Mouse (Mus musculus): ENCODE results near the gene Apoa1.

The Apoa1 gene

GRCm38 (mm10) chr9:46215338-46216322 is 12.8 kb upstream of the Apoa1 start:
- DNase-seq (ENCODE audit: low read depth) = peak; percentile 30

DNA sequence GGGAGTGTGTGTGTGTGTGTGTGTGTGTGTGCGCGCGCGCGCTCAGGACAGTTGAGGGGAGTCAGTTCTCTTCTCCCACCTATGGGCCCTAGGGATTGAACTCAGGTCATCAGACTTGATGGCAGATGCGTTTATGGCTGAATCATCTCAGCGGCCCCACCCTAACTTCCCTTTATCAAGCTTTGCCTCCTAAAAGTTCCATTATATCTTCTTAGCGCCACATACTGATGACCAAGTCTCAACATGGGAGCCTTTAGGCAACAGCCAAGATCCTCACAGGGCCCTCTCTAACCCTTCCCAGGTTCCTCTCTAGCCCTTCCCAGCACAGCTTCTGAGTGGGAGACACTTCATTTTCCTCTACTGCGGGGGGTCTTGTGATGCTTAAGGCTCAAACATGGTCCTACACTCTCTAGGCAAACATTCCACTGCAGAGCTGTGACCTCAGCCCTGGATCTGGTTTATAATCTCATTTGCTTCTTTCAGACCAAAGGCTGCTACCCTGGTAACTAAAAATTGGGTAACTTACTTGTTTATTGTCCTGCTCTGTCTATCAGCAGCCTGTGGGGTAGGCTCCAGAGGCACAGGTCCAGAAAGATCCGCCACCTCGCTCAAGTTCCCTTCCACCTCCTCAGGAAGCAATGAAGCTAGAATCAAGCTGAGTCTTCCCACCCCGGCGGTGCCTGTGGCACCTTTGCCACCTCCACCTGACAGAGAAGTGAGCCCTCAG is 11.5 kb upstream of the Apoa1 start:
- DNase-seq (ENCODE audit: low read depth) = no peak

- no peak for DNase-seq (ENCODE audit: low read depth)
Measured at GRCm38 (mm10) chr9:46218176-46218575, 10.2 kb upstream of the Apoa1 start.

DNA sequence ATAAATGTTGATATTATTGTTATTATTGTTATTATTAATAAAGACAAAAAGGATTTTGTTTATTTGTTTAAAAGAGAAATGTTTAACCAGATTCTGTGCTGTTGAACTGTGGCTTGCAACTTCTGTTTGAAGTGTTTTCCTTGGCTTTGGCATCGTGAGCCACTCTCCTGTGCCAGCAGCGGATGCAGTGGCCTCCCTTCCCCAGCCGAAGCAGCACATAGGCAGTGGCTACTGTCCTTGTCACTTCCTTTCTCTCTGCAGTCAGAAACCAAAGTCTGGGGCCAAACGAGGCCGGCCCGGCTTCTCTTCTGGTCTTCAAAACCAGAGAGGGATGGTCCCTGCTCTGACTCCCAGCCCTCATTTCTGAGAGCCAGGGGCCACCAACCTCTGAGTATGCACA is 5.3 kb upstream of the Apoa1 start:
- no peak for DNase-seq (ENCODE audit: low read depth)

DNA sequence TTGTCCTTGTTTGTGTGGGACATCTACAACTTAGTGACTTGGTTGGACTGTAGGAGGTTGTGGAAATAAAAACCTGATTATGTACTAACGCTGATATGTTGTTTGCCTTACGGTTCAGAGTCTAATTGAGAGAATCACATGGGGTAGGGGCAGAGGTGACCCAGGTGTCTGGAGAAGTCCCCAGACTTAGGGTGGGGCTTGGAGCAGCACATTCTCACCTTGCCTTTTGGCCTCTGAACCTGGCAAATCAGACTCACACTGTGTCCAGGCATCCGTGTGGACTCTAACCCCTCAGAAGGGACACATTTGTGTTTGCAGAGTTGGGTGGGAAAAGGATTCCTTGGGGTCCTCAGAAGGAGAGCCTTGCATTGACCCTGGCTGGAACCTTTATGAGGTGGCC is 4.3 kb upstream of the Apoa1 start:
- DNase-seq (ENCODE audit: low read depth) = no peak

DNA sequence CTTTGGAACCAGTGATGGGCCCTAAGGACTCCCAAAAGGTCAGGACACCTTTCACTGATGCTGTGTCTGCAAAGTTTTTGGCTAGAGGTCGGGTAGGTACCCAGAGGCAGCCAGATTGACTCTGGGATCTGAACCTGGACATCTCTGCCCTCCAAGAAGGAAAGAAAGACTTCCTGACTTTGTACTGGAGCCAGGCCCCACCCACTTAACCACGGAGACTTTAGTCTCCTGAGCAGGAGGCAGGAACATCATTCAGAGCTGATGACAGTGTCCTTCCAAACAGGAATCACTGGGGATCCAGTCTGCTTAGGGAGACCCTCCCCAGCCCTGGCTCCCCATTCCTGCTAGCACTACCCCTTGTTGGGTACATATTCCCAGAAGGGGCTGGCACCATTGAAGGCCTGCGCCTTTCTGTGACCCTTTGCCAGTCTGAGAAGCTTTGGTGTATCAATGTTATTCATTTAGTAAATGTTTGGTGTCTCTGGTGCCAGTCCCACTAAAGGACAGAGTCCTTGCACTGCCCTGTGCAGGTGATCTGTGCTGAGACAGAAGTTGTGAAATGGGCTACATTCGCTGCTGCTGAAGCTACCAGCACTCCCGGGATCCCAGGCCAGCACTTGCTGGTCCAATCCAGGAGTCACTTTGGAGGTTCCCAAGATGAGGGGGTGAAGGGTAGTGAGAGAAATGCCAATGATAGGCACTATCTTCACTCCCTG is 3.3 kb upstream of the Apoa1 start:
- DNase-seq (ENCODE audit: low read depth) = no peak

DNA sequence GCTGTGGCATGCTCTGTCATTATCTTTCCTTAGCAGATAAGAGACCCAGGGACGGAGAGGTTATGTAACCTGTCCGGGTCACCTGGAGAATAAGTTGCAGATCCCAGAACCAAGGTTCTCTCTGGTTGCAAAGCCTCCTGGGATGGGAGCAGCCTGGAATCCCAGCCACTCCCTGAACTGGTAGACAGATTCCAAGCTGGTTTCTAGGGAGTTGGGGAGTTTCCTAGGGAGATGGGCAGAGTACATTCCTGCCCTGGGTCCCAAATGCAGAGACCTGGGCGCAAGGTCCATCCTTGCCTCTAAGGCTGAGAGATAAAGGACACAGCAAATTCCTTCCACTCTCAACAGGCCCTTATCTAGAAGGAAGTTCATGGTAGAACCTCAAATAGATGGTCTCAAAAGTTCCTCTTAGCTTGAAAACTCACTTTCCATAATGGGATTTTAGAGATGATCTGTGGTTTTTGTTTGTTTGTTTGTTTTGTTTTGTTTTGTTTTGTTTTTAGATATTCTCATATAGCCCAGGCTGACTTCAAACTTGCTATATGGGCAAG is 1.2 kb upstream of the Apoa1 start:
- DNase-seq (ENCODE audit: low read depth) = no peak

- peak; percentile 82 for DNase-seq (ENCODE audit: low read depth)
Measured at GRCm38 (mm10) chr9:46229573-46230449, 1.4 kb downstream of the Apoa1 start.

- DNase-seq (ENCODE audit: low read depth) = no peak
Measured at GRCm38 (mm10) chr9:46230450-46230975, 2.1 kb downstream of the Apoa1 start.

GRCm38 (mm10) chr9:46235196-46235595 is 6.8 kb downstream of the Apoa1 start:
- DNase-seq (ENCODE audit: low read depth) = no peak

- DNase-seq (ENCODE audit: low read depth) = no peak
Measured at GRCm38 (mm10) chr9:46235596-46235648, 7.0 kb downstream of the Apoa1 start, which contains the start of gene Apoc3. Apoc3 (minus strand) TSS chr9:46235636.

DNA sequence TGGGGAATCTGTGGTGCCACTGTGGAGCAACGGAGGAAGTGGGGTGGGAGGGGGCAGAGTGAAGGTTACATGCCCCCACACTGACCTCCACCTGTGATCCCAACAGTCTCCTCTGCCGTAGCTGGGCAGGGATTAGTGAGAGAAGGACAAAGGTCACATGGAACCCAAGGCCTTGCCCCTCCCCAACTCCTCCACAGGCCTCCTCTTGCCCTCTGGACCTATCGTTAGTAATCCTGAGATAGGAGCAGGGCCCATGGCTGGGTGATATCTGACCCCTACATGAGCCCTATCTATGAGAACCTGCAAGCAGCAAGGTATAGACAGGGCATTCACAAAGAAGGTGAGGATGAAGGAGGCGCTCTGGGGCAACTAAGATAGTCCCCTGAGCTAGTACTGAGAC is 7.3 kb downstream of the Apoa1 start:
- no peak for DNase-seq (ENCODE audit: low read depth)

- no peak for DNase-seq (ENCODE audit: low read depth)
Measured at GRCm38 (mm10) chr9:46238850-46239249, 10.5 kb downstream of the Apoa1 start.

GRCm38 (mm10) chr9:46240526-46241153 is 12.3 kb downstream of the Apoa1 start, which contains the start of gene Apoa4:
Apoa4 (plus strand) TSS chr9:46240696.
- no peak for DNase-seq (ENCODE audit: low read depth)

- DNase-seq (ENCODE audit: low read depth) = no peak
Measured at GRCm38 (mm10) chr9:46241818-46242217, 13.4 kb downstream of the Apoa1 start.

DNA sequence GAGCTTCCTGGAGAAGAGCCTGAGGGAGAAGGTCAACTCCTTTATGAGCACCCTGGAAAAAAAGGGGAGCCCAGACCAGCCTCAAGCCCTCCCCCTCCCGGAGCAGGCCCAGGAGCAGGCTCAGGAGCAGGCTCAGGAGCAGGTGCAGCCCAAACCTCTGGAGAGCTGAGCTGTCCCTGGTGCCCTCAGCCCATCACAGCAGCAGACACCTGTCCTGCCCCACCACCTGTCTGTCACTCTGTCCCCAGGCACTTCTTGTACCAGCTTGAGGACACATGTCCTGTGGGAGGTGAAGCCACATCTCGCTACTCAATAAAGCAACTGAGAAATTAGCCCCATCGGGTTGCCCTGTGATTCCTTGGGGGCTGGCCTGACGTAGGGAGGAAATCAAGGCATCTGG is 14.7 kb downstream of the Apoa1 start:
- DNase-seq (ENCODE audit: low read depth) = no peak

- DNase-seq (ENCODE audit: low read depth) = no peak
Measured at GRCm38 (mm10) chr9:46243584-46243983, 15.2 kb downstream of the Apoa1 start.

- peak; percentile 87 for DNase-seq (ENCODE audit: low read depth)
Measured at GRCm38 (mm10) chr9:46246752-46247324, 18.5 kb downstream of the Apoa1 start.

- DNase-seq (ENCODE audit: low read depth) = no peak
Measured at GRCm38 (mm10) chr9:46256177-46256576, 27.8 kb downstream of the Apoa1 start.

- DNase-seq (ENCODE audit: low read depth) = no peak
Measured at GRCm38 (mm10) chr9:46256658-46257385, 28.4 kb downstream of the Apoa1 start.

Measured in NIH3T3 (cell line).